Mouse (Mus musculus) kidney, adult 2 months (tissue): ENCODE data around the gene Npm3. TPM values are rescaled to one million over a fixed set of nuclear protein-coding genes. Genes with fewer than 3 reads are reported as not detected.
A peak's percentile ranks its signal among the peaks of the same experiment; 100 is the strongest.

Experiments used
- DNase-seq: peaks from one replicate; pipeline ENCODE4 v3.0.0; 2021
- H3K27ac ChIP-seq: fragments of 200-500 bp; 2 replicates; pipeline ENCODE4 v1.5.1; 2012; ENCODE audit warnings: low read depth, low read length, control low read depth, inconsistent platforms; ENCODE audit not compliant: insufficient read depth
- H3K27me3 ChIP-seq: fragments of 200-500 bp; replicated peaks from 2 replicates; pipeline ENCODE4 v1.6.1; 2012; ENCODE audit warnings: mild to moderate bottlenecking, moderate library complexity, low read length, inconsistent platforms; ENCODE audit not compliant: control insufficient read depth, insufficient read depth
- H3K36me3 ChIP-seq: fragments of 200-500 bp; 2 replicates; pipeline ENCODE4 v1.6.1; 2012; ENCODE audit warnings: mild to moderate bottlenecking, moderate library complexity, low read length, inconsistent platforms; ENCODE audit not compliant: control insufficient read depth, insufficient read depth
- H3K4me1 ChIP-seq: fragments of 200-500 bp; 2 replicates; pipeline ENCODE4 v1.6.1; 2011; ENCODE audit warnings: low read length; ENCODE audit not compliant: control insufficient read depth, insufficient read depth
- H3K4me3 ChIP-seq: fragments of 200-500 bp; 2 replicates; pipeline ENCODE4 v1.5.1; 2011; ENCODE audit warnings: mild to moderate bottlenecking, low read depth, low read length, control low read depth; ENCODE audit not compliant: insufficient read depth
- CTCF ChIP-seq: fragments of 200-500 bp; conservative IDR thresholded peaks from 2 replicates; pipeline ENCODE4 v1.5.1; 2011; ENCODE audit warnings: low read depth, mild to moderate bottlenecking, control low read depth, low read length, moderate library complexity, mixed read lengths; ENCODE audit not compliant: insufficient read depth, insufficient read length
- POLR2A ChIP-seq: fragments of 200-500 bp; IDR thresholded peaks from one replicate; pipeline ENCODE4 v1.6.1; 2011; ENCODE audit warnings: low read depth, low read length, control low read depth
- WGBS: fragments of 180-500 bp; shearing (Covaris S2); methylation state at CpG from one replicate; pipeline ENCODE4 v1.1.7; 2018; 5-methylcytosine and 5-hydroxymethylcytosine counted together
- polyA plus RNA-seq: library from polyadenylated mRNA; depleted of rRNA; stranded (reverse); fragments of >200 nt; gene quantifications from 2 replicates; pipeline ENCODE4 v1.2.3, GENCODE M21; 2012

The Npm3 gene
- polyA plus RNA-seq, 1 experiment, result 42.3 TPM

GRCm38 (mm10) chr19:45783181-45783932 lies 34.0 kb upstream of the Npm3 start, which contains the start of gene Mgea5:
TSS of gene Mgea5 (minus strand) at chr19:45783837.
- under 1% methylated on average over 66 of the region's 71 CpGs for WGBS
- peaks cover 19% of the 10 kb centered on the region for H3K4me1 ChIP-seq
- peaks cover under 1% of the 10 kb centered on the region for H3K36me3 ChIP-seq
- no peaks in the 10 kb centered on the region for H3K27me3 ChIP-seq
- H3K27ac ChIP-seq, result peak within 1 kb of the TSS; percentile 94
- TF ChIP-seq CTCF (no peak), POLR2A (peak; percentile 80)
- DNase-seq, result peak; percentile 99
- peak within 1 kb of the TSS; percentile 81 for H3K4me3 ChIP-seq

GRCm38 (mm10) chr19:45782315-45783001 lies 33.1 kb upstream of the Npm3 start:
- under 1% methylated on average over 36 of the region's 36 CpGs for WGBS
- peak overlapping the region; percentile 94 for H3K27ac ChIP-seq

GRCm38 (mm10) chr19:45781676-45782075 lies 32.3 kb upstream of the Npm3 start:
- H3K4me1 ChIP-seq, result peaks cover 19% of the 10 kb centered on the region
- WGBS, result 33% methylated on average over 8 of the region's 8 CpGs
- no peak for DNase-seq
- TF ChIP-seq CTCF, result no peak
- TF ChIP-seq POLR2A, result no peak
- H3K27ac ChIP-seq, result no peak overlapping the region
- peak overlapping the region; percentile 19; the same call in 1 of the 2 replicates for H3K4me3 ChIP-seq
- H3K36me3 ChIP-seq, result peaks cover 5% of the 10 kb centered on the region
- H3K27me3 ChIP-seq, result no peaks in the 10 kb centered on the region

More at GRCm38 (mm10) chr19:45782315-45783001, 33.1 kb upstream of the Npm3 start:
- Histone ChIP-seq H3K4me3 (peak overlapping the region; percentile 81), H3K4me1 (peaks cover 19% of the 10 kb centered on the region), H3K36me3 (peaks cover 2% of the 10 kb centered on the region), H3K27me3 (no peaks in the 10 kb centered on the region)
- TF ChIP-seq POLR2A (no peak), CTCF (no peak)
- DNase-seq, result peak; percentile 86

GRCm38 (mm10) chr19:45780350-45780915 lies 31.0 kb upstream of the Npm3 start:
- no peak overlapping the region for H3K27ac ChIP-seq
- no peak for DNase-seq
- no peak overlapping the region for H3K4me3 ChIP-seq
- 62% methylated on average over 13 of the region's 13 CpGs for WGBS
- H3K27me3 ChIP-seq, result no peaks in the 10 kb centered on the region
- TF ChIP-seq CTCF (no peak), POLR2A (no peak)
- peaks cover 8% of the 10 kb centered on the region for H3K36me3 ChIP-seq
- H3K4me1 ChIP-seq, result peaks cover 19% of the 10 kb centered on the region

- 65% methylated on average over 2 of the region's 2 CpGs for WGBS
- no peak for TF ChIP-seq CTCF
- TF ChIP-seq POLR2A, result no peak
- Histone ChIP-seq H3K4me3 (no peak overlapping the region), H3K27me3 (no peaks in the 10 kb centered on the region), H3K36me3 (peaks cover 15% of the 10 kb centered on the region), H3K27ac (no peak overlapping the region), H3K4me1 (peaks cover 4% of the 10 kb centered on the region)
- no peak for DNase-seq
Observed at GRCm38 (mm10) chr19:45775486-45775885, 26.1 kb upstream of the Npm3 start.

GRCm38 (mm10) chr19:45771501-45771900 lies 22.1 kb upstream of the Npm3 start:
- no peak for DNase-seq
- no peak overlapping the region for H3K4me3 ChIP-seq
- no peaks in the 10 kb centered on the region for H3K27me3 ChIP-seq
- H3K36me3 ChIP-seq, result peaks cover 17% of the 10 kb centered on the region
- H3K27ac ChIP-seq, result no peak overlapping the region
- WGBS, result 89% methylated on average over 5 of the region's 5 CpGs
- TF ChIP-seq CTCF (no peak), POLR2A (no peak)
- H3K4me1 ChIP-seq, result no peaks in the 10 kb centered on the region

GRCm38 (mm10) chr19:45760810-45761209 lies 11.4 kb upstream of the Npm3 start:
- Histone ChIP-seq H3K27ac (no peak overlapping the region), H3K4me3 (no peak overlapping the region), H3K36me3 (peaks cover 33% of the 10 kb centered on the region), H3K4me1 (peaks cover 3% of the 10 kb centered on the region; the same call in 1 of the 2 replicates), H3K27me3 (no peaks in the 10 kb centered on the region)
- DNase-seq, result no peak
- WGBS, result 87% methylated on average over 3 of the region's 3 CpGs
- TF ChIP-seq POLR2A, result no peak
- TF ChIP-seq CTCF, result no peak
